Mouse (Mus musculus) midbrain, embryonic 10.5 days (tissue): Measurements from ENCODE around the gene Plppr2. TPM values are rescaled to one million over a fixed set of nuclear protein-coding genes. Genes with fewer than 3 reads are reported as not detected.
A peak's percentile ranks its signal among the peaks of the same experiment; 100 is the strongest.

Source experiments
- DNase-seq: peaks from one replicate; pipeline ENCODE4 v3.0.0-alpha.2; 2017; ENCODE audit warnings: low spot score
- H3K27ac ChIP-seq: fragments of 300-500 bp; sonication (generic); replicated peaks from 2 replicates; pipeline ENCODE4 v1.5.1; 2016; ENCODE audit warnings: mild to moderate bottlenecking
- H3K27me3 ChIP-seq: fragments of 300-500 bp; sonication (generic); 2 replicates; pipeline ENCODE4 v1.6.1; 2016; ENCODE audit warnings: low read depth, mild to moderate bottlenecking; ENCODE audit not compliant: poor library complexity, severe bottlenecking
- H3K36me3 ChIP-seq: fragments of 300-500 bp; sonication (generic); 2 replicates; pipeline ENCODE4 v1.6.1; 2016; ENCODE audit warnings: mild to moderate bottlenecking, moderate library complexity
- H3K4me1 ChIP-seq: fragments of 300-500 bp; sonication (generic); 2 replicates; pipeline ENCODE4 v1.6.1; 2016
- H3K4me3 ChIP-seq: fragments of 300-500 bp; sonication (generic); 2 replicates; pipeline ENCODE4 v1.5.1; 2016; ENCODE audit warnings: mild to moderate bottlenecking, moderate library complexity
- H3K9me3 ChIP-seq: fragments of 300-500 bp; sonication (generic); replicated peaks from 2 replicates; pipeline ENCODE4 v1.6.1; 2016; ENCODE audit warnings: mild to moderate bottlenecking
- WGBS: fragments of 180-500 bp; shearing (Covaris S2); methylation state at CpG from one replicate; pipeline ENCODE4 v1.1.7; 2016; 5-methylcytosine and 5-hydroxymethylcytosine counted together
- polyA plus RNA-seq: library from polyadenylated mRNA; unstranded; fragments of >200 nt; fragmentation: Nextera tagmentation; extraction: Ambion mirVana; gene quantifications from 2 replicates; pipeline ENCODE4 v1.2.1, GENCODE M21; 2016

Gene Plppr2
- polyA plus RNA-seq, 1 experiment from 2014 or later, result 14.7 TPM

GRCm38 (mm10) chr9:21937711-21938175 is 910 bp downstream of the Plppr2 start:
- H3K4me3 ChIP-seq, result peak overlapping the region; percentile 68
- peaks cover 8% of the 10 kb centered on the region; the same call in 1 of the 2 replicates for H3K36me3 ChIP-seq
- H3K9me3 ChIP-seq, result no peaks in the 10 kb centered on the region
- H3K27me3 ChIP-seq, result peaks cover 25% of the 10 kb centered on the region
- H3K4me1 ChIP-seq, result peaks cover 28% of the 10 kb centered on the region
- 77% methylated on average over 4 of the region's 4 CpGs for WGBS
- H3K27ac ChIP-seq, result no peak overlapping the region
- no peak for DNase-seq

- Histone ChIP-seq H3K36me3 (peaks cover 8% of the 10 kb centered on the region; the same call in 1 of the 2 replicates), H3K4me1 (peaks cover 26% of the 10 kb centered on the region), H3K27me3 (peaks cover 22% of the 10 kb centered on the region), H3K9me3 (peaks cover 1% of the 10 kb centered on the region; the same call in 1 of the 2 replicates), H3K4me3 (peak overlapping the region; percentile 68; the same call in 1 of the 2 replicates), H3K27ac (no peak overlapping the region)
- no peak for DNase-seq
- WGBS, result 89% methylated on average over 4 of the region's 4 CpGs
These were observed 1.5 kb downstream of the Plppr2 start for GRCm38 (mm10) chr9:21938234-21938855.

- H3K36me3 ChIP-seq, result peaks cover 8% of the 10 kb centered on the region; the same call in 1 of the 2 replicates
- peaks cover 32% of the 10 kb centered on the region for H3K27me3 ChIP-seq
- 78% methylated on average over 11 of the region's 12 CpGs for WGBS
- peaks cover 24% of the 10 kb centered on the region for H3K4me1 ChIP-seq
- no peak overlapping the region for H3K27ac ChIP-seq
- no peak overlapping the region for H3K4me3 ChIP-seq
- peaks cover 8% of the 10 kb centered on the region; the same call in 1 of the 2 replicates for H3K9me3 ChIP-seq
- DNase-seq, result no peak
These were observed 6.2 kb downstream of the Plppr2 start for GRCm38 (mm10) chr9:21943046-21943445.

- Histone ChIP-seq H3K27me3 (peaks cover 38% of the 10 kb centered on the region), H3K4me1 (peaks cover 19% of the 10 kb centered on the region), H3K27ac (no peak overlapping the region), H3K4me3 (no peak overlapping the region), H3K36me3 (peaks cover 8% of the 10 kb centered on the region; the same call in 1 of the 2 replicates), H3K9me3 (peaks cover 8% of the 10 kb centered on the region; the same call in 1 of the 2 replicates)
- 60% methylated on average over 12 of the region's 12 CpGs for WGBS
- no peak for DNase-seq
These were observed 6.8 kb downstream of the Plppr2 start for GRCm38 (mm10) chr9:21943638-21944037.

- peak; percentile 28 for DNase-seq
- no peak overlapping the region for H3K4me3 ChIP-seq
- no peak overlapping the region for H3K27ac ChIP-seq
- H3K27me3 ChIP-seq, result peaks cover 44% of the 10 kb centered on the region
- H3K9me3 ChIP-seq, result peaks cover 8% of the 10 kb centered on the region; the same call in 1 of the 2 replicates
- WGBS, result 25% methylated on average over 23 of the region's 23 CpGs
- H3K36me3 ChIP-seq, result peaks cover 8% of the 10 kb centered on the region; the same call in 1 of the 2 replicates
- H3K4me1 ChIP-seq, result peaks cover 19% of the 10 kb centered on the region
These were observed 7.4 kb downstream of the Plppr2 start for GRCm38 (mm10) chr9:21944267-21944666.

- H3K27ac ChIP-seq, result 0 out of 2 replicates have a peak overlapping the region, but pooled peaks have one; percentile 3
- no peaks in the 10 kb centered on the region for H3K36me3 ChIP-seq
- peaks cover 44% of the 10 kb centered on the region for H3K27me3 ChIP-seq
- no peak for DNase-seq
- WGBS, result 7% methylated on average over 21 of the region's 28 CpGs
- peaks cover 19% of the 10 kb centered on the region for H3K4me1 ChIP-seq
- peaks cover 8% of the 10 kb centered on the region; the same call in 1 of the 2 replicates for H3K9me3 ChIP-seq
- H3K4me3 ChIP-seq, result peak overlapping the region; percentile 37
These were observed 10.8 kb downstream of the Plppr2 start for GRCm38 (mm10) chr9:21947540-21948130.

- peaks cover 44% of the 10 kb centered on the region for H3K27me3 ChIP-seq
- WGBS, result 68% methylated on average over 8 of the region's 8 CpGs
- H3K4me1 ChIP-seq, result peaks cover 22% of the 10 kb centered on the region
- H3K4me3 ChIP-seq, result peak overlapping the region; percentile 37; the same call in 1 of the 2 replicates
- no peak overlapping the region for H3K27ac ChIP-seq
- no peaks in the 10 kb centered on the region for H3K36me3 ChIP-seq
- DNase-seq, result no peak
- H3K9me3 ChIP-seq, result peaks cover 8% of the 10 kb centered on the region; the same call in 1 of the 2 replicates
These were observed 11.3 kb downstream of the Plppr2 start for GRCm38 (mm10) chr9:21948146-21948545.

- 0 out of 2 replicates have a peak, but pooled peaks cover 5% of the 10 kb centered on the region for H3K9me3 ChIP-seq
- H3K4me3 ChIP-seq, result no peak overlapping the region
- DNase-seq, result no peak
- peaks cover 37% of the 10 kb centered on the region for H3K27me3 ChIP-seq
- 74% methylated on average over 6 of the region's 6 CpGs for WGBS
- H3K4me1 ChIP-seq, result peaks cover 29% of the 10 kb centered on the region
- no peak overlapping the region for H3K27ac ChIP-seq
- H3K36me3 ChIP-seq, result no peaks in the 10 kb centered on the region
These were observed 12.0 kb downstream of the Plppr2 start for GRCm38 (mm10) chr9:21948790-21949189.

GRCm38 (mm10) chr9:21950322-21950721 is 13.5 kb downstream of the Plppr2 start:
- no peaks in the 10 kb centered on the region for H3K9me3 ChIP-seq
- no peak overlapping the region for H3K27ac ChIP-seq
- DNase-seq, result peak; percentile 76
- 22% methylated on average over 11 of the region's 11 CpGs for WGBS
- H3K4me3 ChIP-seq, result no peak overlapping the region
- H3K4me1 ChIP-seq, result peaks cover 31% of the 10 kb centered on the region
- H3K36me3 ChIP-seq, result no peaks in the 10 kb centered on the region
- peaks cover 29% of the 10 kb centered on the region for H3K27me3 ChIP-seq

GRCm38 (mm10) chr9:21951977-21952376 is 15.1 kb downstream of the Plppr2 start:
- Histone ChIP-seq H3K27me3 (peaks cover 23% of the 10 kb centered on the region), H3K4me3 (no peak overlapping the region), H3K36me3 (no peaks in the 10 kb centered on the region), H3K9me3 (no peaks in the 10 kb centered on the region), H3K4me1 (peaks cover 36% of the 10 kb centered on the region), H3K27ac (no peak overlapping the region)
- DNase-seq, result no peak
- WGBS, result 82% methylated on average over 3 of the region's 3 CpGs

- peaks cover 12% of the 10 kb centered on the region for H3K27me3 ChIP-seq
- H3K4me3 ChIP-seq, result no peak overlapping the region
- peaks cover 12% of the 10 kb centered on the region for H3K36me3 ChIP-seq
- peak; percentile 39 for DNase-seq
- no peaks in the 10 kb centered on the region for H3K9me3 ChIP-seq
- WGBS, result 11% methylated on average over 3 of the region's 3 CpGs
- peaks cover 26% of the 10 kb centered on the region for H3K4me1 ChIP-seq
- no peak overlapping the region for H3K27ac ChIP-seq
These were observed 16.8 kb downstream of the Plppr2 start for GRCm38 (mm10) chr9:21953600-21953999.

- peak overlapping the region; percentile 78 for H3K4me3 ChIP-seq
- no peak for DNase-seq
- H3K36me3 ChIP-seq, result peaks cover 12% of the 10 kb centered on the region
- peaks cover 16% of the 10 kb centered on the region for H3K27me3 ChIP-seq
- WGBS, result 81% methylated on average over 3 of the region's 3 CpGs
- H3K9me3 ChIP-seq, result no peaks in the 10 kb centered on the region
- no peak overlapping the region for H3K27ac ChIP-seq
- peaks cover 26% of the 10 kb centered on the region for H3K4me1 ChIP-seq
These were observed 17.8 kb downstream of the Plppr2 start for GRCm38 (mm10) chr9:21954635-21955034.

- Histone ChIP-seq H3K27ac (peak overlapping the region; percentile 96), H3K27me3 (peaks cover 22% of the 10 kb centered on the region), H3K9me3 (no peaks in the 10 kb centered on the region), H3K4me3 (peak overlapping the region; percentile 78), H3K36me3 (peaks cover 12% of the 10 kb centered on the region), H3K4me1 (peaks cover 26% of the 10 kb centered on the region)
- 3% methylated on average over 18 of the region's 18 CpGs for WGBS
- DNase-seq, result no peak
These were observed 18.4 kb downstream of the Plppr2 start for GRCm38 (mm10) chr9:21955225-21955569.
